9 mouse cellular contexts compared by ENCODE assay signal in genomic region chr11:19017719-19018413, GRCm38 (mm10). TPM values are rescaled to one million over a fixed set of nuclear protein-coding genes. Genes with fewer than 3 reads are reported as not detected.
DNase-seq lines count a peak whose midpoint lies in the region; ATAC-seq and TF ChIP-seq lines count a peak whose summit lies in the region.
"Had no signal": no experiment of that assay in that cellular context is flagged by ENCODE, and none has a peak within 500 bp of the region (broad histone marks: within the 10 kb centered on the region; RNA-seq: fewer than 3 reads in every experiment).

No protein-coding gene starts in this region.

- no peaks in the 10 kb centered on the region for H3K79me2 ChIP-seq in heart, adult 2 months (replicated peaks; ENCODE audit: control insufficient read depth, insufficient read depth, low read length)
- H3K79me2 ChIP-seq in MEL (ENCODE audit: control insufficient read depth, insufficient read depth, low read length, poor library complexity), result peaks cover 18% of the 10 kb centered on the region

- H3K4me1 ChIP-seq in heart, adult 2 months (ENCODE audit: control insufficient read depth, insufficient read depth, low read length), result no peaks in the 10 kb centered on the region
- H3K4me1 ChIP-seq in MEL (ENCODE audit: control insufficient read depth in 1 of 2, insufficient read depth in 2 of 2, low read length in 2 of 2), result no peaks in the 10 kb centered on the region; a peak in 3 of 4 replicates
- H3K4me1 ChIP-seq in heart, postnatal 0 days (ENCODE audit: control insufficient read depth, insufficient read depth), result peaks cover 8% of the 10 kb centered on the region; the same call in 1 of the 2 replicates
- H3K4me1 ChIP-seq in midbrain, embryonic 10.5 days, result peaks cover 71% of the 10 kb centered on the region

- peak in 1 of 2 experiments; percentile 21 for DNase-seq in heart, adult 2 months
- no peak for DNase-seq in heart, postnatal 14 days
- DNase-seq in MEL (ENCODE audit: low read depth, low spot score), result peak; percentile 86
- no peak for DNase-seq in heart, postnatal 0 days (ENCODE audit: low spot score)
- no peak for DNase-seq in midbrain, embryonic 10.5 days (ENCODE audit: low spot score)
- no peak for DNase-seq in urinary bladder, adult 2 months (ENCODE audit: low spot score)
- DNase-seq in kidney, postnatal 25 days, result no peak
- no peak for DNase-seq in adrenal gland, postnatal 10 days

- TF ChIP-seq EP300 in heart, adult 2 months (IDR thresholded peaks at IDR 0.05; ENCODE audit: insufficient read depth, low read depth, low read length), result no peak
- TF ChIP-seq EP300 in MEL (IDR thresholded peaks at IDR 0.05; ENCODE audit: low read depth in 1 of 2, low read length in 2 of 2), result 0 out of 4 replicates have a peak, but pooled peaks of 1 of the 2 experiments have one; percentile 4
- no peak for TF ChIP-seq EP300 in heart, postnatal 0 days (IDR thresholded peaks at IDR 0.05; ENCODE audit: low read depth)

- intact Hi-C loops in heart, adult 2 months (cut with DNase I), result loop anchor here (5.0 kb wide), 1 partner anchor 866 kb away; no protein-coding TSS in a partner anchor
- intact Hi-C loops in heart, postnatal 14 days (cut with DNase I), result loop anchor here (1.0 to 5.0 kb wide), 3 partner anchors 71 to 1331 kb away; no protein-coding TSS in a partner anchor

- WGBS in heart, adult 2 months, result 6% methylated on average over 14 of the region's 14 CpGs
- 2% methylated on average over 14 of the region's 14 CpGs for WGBS in heart, postnatal 0 days
- under 1% methylated on average over 14 of the region's 14 CpGs for WGBS in midbrain, embryonic 10.5 days

- H3K4me2 ChIP-seq in heart, postnatal 0 days (ENCODE audit: low read depth, low read length), result peak overlapping the region; percentile 98

- no peak for TF ChIP-seq POLR2A in heart, adult 2 months (IDR thresholded peaks at IDR 0.05; ENCODE audit: insufficient read depth, low read depth, low read length)
- no peak; a peak in 1 of 4 replicates for TF ChIP-seq POLR2A in MEL (IDR thresholded peaks at IDR 0.05; ENCODE audit: control insufficient read depth in 1 of 2, insufficient read depth in 1 of 2, low read depth in 1 of 2, low read length in 2 of 2, poor library complexity in 1 of 2)

- ATAC-seq in heart, postnatal 0 days (ENCODE audit: insufficient read depth, low read depth), result no peak

- H3K36me3 ChIP-seq in heart, adult 2 months (ENCODE audit: control insufficient read depth, insufficient read depth, low read length), result peaks cover 1% of the 10 kb centered on the region
- H3K36me3 ChIP-seq in MEL (ENCODE audit: control insufficient read depth in 1 of 2, insufficient read depth in 2 of 2, low read length in 2 of 2), result peaks cover 0 to 8% of the 10 kb centered on the region in 2 experiments; a peak in 2 of 4 replicates
- 0 out of 2 replicates have a peak, but pooled peaks cover 4% of the 10 kb centered on the region for H3K36me3 ChIP-seq in heart, postnatal 0 days (replicated peaks; ENCODE audit: control insufficient read depth, insufficient read depth, low read length)
- H3K36me3 ChIP-seq in midbrain, embryonic 10.5 days, result peaks cover 6% of the 10 kb centered on the region; the same call in 1 of the 2 replicates

- peak overlapping the region; percentile 56; the same call in 1 of the 2 replicates for H3K9ac ChIP-seq in heart, adult 2 months (ENCODE audit: low read depth, low read length)
- peak overlapping the region; percentile 81 for H3K9ac ChIP-seq in MEL (ENCODE audit: control insufficient read depth, low read depth, low read length, poor library complexity, severe bottlenecking)
- H3K9ac ChIP-seq in heart, postnatal 0 days (replicated peaks; ENCODE audit: low read depth, low read length), result peak overlapping the region; percentile 89

- H3K9me3 ChIP-seq in MEL (replicated peaks; ENCODE audit: insufficient read depth, low read length), result no peaks in the 10 kb centered on the region
- no peaks in the 10 kb centered on the region for H3K9me3 ChIP-seq in heart, postnatal 0 days (replicated peaks; ENCODE audit: control insufficient read depth, low read length)
- H3K9me3 ChIP-seq in midbrain, embryonic 10.5 days (replicated peaks), result no peaks in the 10 kb centered on the region

- no peak for TF ChIP-seq CTCF in heart, adult 2 months (IDR thresholded peaks at IDR 0.05)
- TF ChIP-seq CTCF in MEL (IDR thresholded peaks at IDR 0.05 in 2 of 3, conservative IDR thresholded peaks at IDR 0.05 in 1 of 3; ENCODE audit: control insufficient read depth in 1 of 3, insufficient read depth in 1 of 3, low read depth in 2 of 3, low read length in 3 of 3, poor library complexity in 1 of 3, severe bottlenecking in 1 of 3), result no peak
- TF ChIP-seq CTCF in heart, postnatal 0 days (IDR thresholded peaks at IDR 0.05; ENCODE audit: low read depth), result no peak

- H3K27ac ChIP-seq in heart, adult 2 months, result peak overlapping the region; percentile 97
- H3K27ac ChIP-seq in MEL (ENCODE audit: control insufficient read depth, low read depth, low read length), result peak overlapping the region; percentile 87
- H3K27ac ChIP-seq in heart, postnatal 0 days (ENCODE audit: low read depth), result peak overlapping the region; percentile 99
- peak overlapping the region; percentile 99 for H3K27ac ChIP-seq in midbrain, embryonic 10.5 days (replicated peaks)

- no peak for TF ChIP-seq RAD21 in MEL (IDR thresholded peaks at IDR 0.05; ENCODE audit: low read depth, low read length)

- no peaks in the 10 kb centered on the region for H3K27me3 ChIP-seq in heart, adult 2 months (ENCODE audit: control insufficient read depth, insufficient read depth, low read length)
- no peaks in the 10 kb centered on the region for H3K27me3 ChIP-seq in MEL (ENCODE audit: control insufficient read depth in 1 of 2, insufficient read depth in 2 of 2, low read length in 2 of 2)
- no peaks in the 10 kb centered on the region for H3K27me3 ChIP-seq in heart, postnatal 0 days (ENCODE audit: control insufficient read depth, insufficient read depth, low read length)
- peaks cover 42% of the 10 kb centered on the region for H3K27me3 ChIP-seq in midbrain, embryonic 10.5 days (ENCODE audit: low read depth, poor library complexity, severe bottlenecking)
- H3K27me3 ChIP-seq: CH12.LX had no signal

- H3K4me3 ChIP-seq in heart, adult 2 months, result peak overlapping the region; percentile 81
- H3K4me3 ChIP-seq in MEL (ENCODE audit: control insufficient read depth in 1 of 2, insufficient read depth in 1 of 2, low read depth in 2 of 2, low read length in 2 of 2), result peak overlapping the region; percentile 68 to 83
- peak overlapping the region; percentile 73 for H3K4me3 ChIP-seq in heart, postnatal 0 days (ENCODE audit: low read depth, low read length)
- peak overlapping the region; percentile 75 for H3K4me3 ChIP-seq in midbrain, embryonic 10.5 days

TF ChIP-seq in MEL, 35 proteins besides CTCF, POLR2A, EP300 and RAD21 (continues in another document):
- TF ChIP-seq GATA1 (IDR thresholded peaks at IDR 0.05; ENCODE audit: low read depth, low read length) (peak; percentile 1; the same call in 1 of the 2 replicates), ELF1 (IDR thresholded peaks at IDR 0.05; ENCODE audit: low read depth, low read length) (0 out of 2 replicates have a peak, but pooled peaks have one; percentile 18), USF1 (IDR thresholded peaks at IDR 0.05; ENCODE audit: low read depth, low read length) (no peak), NELFE (IDR thresholded peaks at IDR 0.05; ENCODE audit: low read depth, low read length) (peak; percentile 7; the same call in 1 of the 2 replicates), MYC (IDR thresholded peaks at IDR 0.05; ENCODE audit: low read depth, low read length) (peak; percentile 74), NRF1 (IDR thresholded peaks at IDR 0.05; ENCODE audit: insufficient read depth, low read depth, low read length, poor library complexity, severe bottlenecking) (no peak), JUND (IDR thresholded peaks at IDR 0.05; ENCODE audit: low read depth, low read length) (no peak), MAX (IDR thresholded peaks at IDR 0.05; ENCODE audit: low read length) (peak; percentile 39), MYB (IDR thresholded peaks at IDR 0.05; ENCODE audit: low read depth, low read length) (no peak), ZKSCAN1 (IDR thresholded peaks at IDR 0.05; ENCODE audit: low read depth, low read length) (no peak), POLR2AphosphoS2 (IDR thresholded peaks at IDR 0.05; ENCODE audit: low read length) (no peak), ZC3H11A (IDR thresholded peaks at IDR 0.05; ENCODE audit: low read depth, low read length) (no peak), MAFK (IDR thresholded peaks at IDR 0.05; ENCODE audit: borderline replicate concordance, low read depth, low read length) (no peak), E2F4 (IDR thresholded peaks at IDR 0.05; ENCODE audit: borderline replicate concordance, low read depth, low read length) (no peak), SMC3 (IDR thresholded peaks at IDR 0.05; ENCODE audit: low read depth, low read length) (peak; percentile 18), BHLHE40 (IDR thresholded peaks at IDR 0.05; ENCODE audit: borderline replicate concordance, low read depth, low read length) (no peak), ZMIZ1 (IDR thresholded peaks at IDR 0.05; ENCODE audit: low read depth, low read length) (no peak), MXI1 (IDR thresholded peaks at IDR 0.05; ENCODE audit: low read depth, low read length) (peak; percentile 47; the same call in 1 of the 2 replicates), CHD2 (IDR thresholded peaks at IDR 0.05; ENCODE audit: low read length) (no peak), CHD1 (IDR thresholded peaks at IDR 0.05; ENCODE audit: low read depth, low read length) (peak; percentile 95; the same call in 1 of the 2 replicates), HCFC1 (IDR thresholded peaks at IDR 0.05; ENCODE audit: low read depth, low read length) (no peak), TBP (IDR thresholded peaks at IDR 0.05; ENCODE audit: low read depth, low read length) (peak; percentile 61; the same call in 1 of the 2 replicates), MEF2A (IDR thresholded peaks at IDR 0.05; ENCODE audit: extremely low read depth, insufficient replicate concordance, low read depth, low read length, poor library complexity, severe bottlenecking) (no peak)

RNA-seq across cellular contexts. Expression of gene Meis1, which starts 0.9 kb away (rescaled TPM):
- total RNA-seq in heart, adult 2 months (2021), result 10 to 100 TPM; 29.0 to 31.4 TPM
- 18.2 and 22.6 TPM in 2 replicates for polyA plus RNA-seq in heart, adult 2 months (2012; rRNA removed)
- total RNA-seq in heart, postnatal 14 days (2021), result 10 to 100 TPM; 30.1 to 33.9 TPM
- total RNA-seq in MEL (2012; rRNA removed), result 15.3 and 16.5 TPM in 2 replicates
- polyA plus RNA-seq in MEL (2012; ENCODE audit: insufficient read depth in 1 of 2, insufficient read length in 2 of 2, low read depth in 1 of 2, low replicate concordance in 2 of 2, missing spikeins in 1 of 2), result 1 to 10 TPM in 1 of 2 experiments, not detected in 1; 8.2 TPM
- 24.8 and 34.8 TPM in 2 replicates for total RNA-seq in heart, postnatal 0 days (2014; rRNA removed; ENCODE audit: low replicate concordance)
- polyA plus RNA-seq in heart, postnatal 0 days (2015; fragmentation: Nextera tagmentation; extraction: Ambion mirVana), result 35.4 and 36.5 TPM in 2 replicates
- polyA plus RNA-seq in midbrain, embryonic 10.5 days (2016; fragmentation: Nextera tagmentation; extraction: Ambion mirVana), result 44.5 and 48.0 TPM in 2 replicates
- 127 and 134 TPM in 2 replicates for polyA plus RNA-seq in urinary bladder, adult 2 months (2012; rRNA removed)
- 10 to 100 TPM; 42.5 to 47.2 TPM for total RNA-seq in adrenal gland, postnatal 10 days (2021)
